Mouse (Mus musculus): Measurements from ENCODE around the gene Babam2.

DNA sequence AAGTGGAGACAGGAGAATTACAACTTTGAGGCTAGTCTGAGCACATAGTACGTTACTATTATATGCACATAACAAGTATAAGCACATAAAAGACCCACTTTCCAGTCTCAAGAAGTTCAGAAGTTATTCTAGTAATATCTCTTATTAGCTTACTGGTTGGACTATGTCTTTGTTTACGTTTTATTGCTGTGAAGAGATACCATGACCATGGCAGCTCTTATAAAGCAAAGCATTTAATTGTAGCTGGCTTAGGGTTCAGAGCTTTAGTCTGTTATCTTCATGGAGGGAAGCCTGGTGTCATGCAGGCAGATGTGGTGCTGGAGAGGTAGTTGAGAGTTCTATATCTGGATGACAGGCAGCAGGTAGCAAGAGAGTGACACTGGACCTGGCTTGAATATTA lies 68.3 kb downstream of the Babam2 start:
- TF ChIP-seq CTCF (IDR thresholded peaks at IDR 0.05; ENCODE audit: low read depth) (no peak), EP300 (IDR thresholded peaks at IDR 0.05; ENCODE audit: low read depth) (no peak)

All from liver, postnatal 0 days (tissue).